Comparison of ENCODE assay signal across 25 mouse cellular contexts in the genomic region with DNA sequence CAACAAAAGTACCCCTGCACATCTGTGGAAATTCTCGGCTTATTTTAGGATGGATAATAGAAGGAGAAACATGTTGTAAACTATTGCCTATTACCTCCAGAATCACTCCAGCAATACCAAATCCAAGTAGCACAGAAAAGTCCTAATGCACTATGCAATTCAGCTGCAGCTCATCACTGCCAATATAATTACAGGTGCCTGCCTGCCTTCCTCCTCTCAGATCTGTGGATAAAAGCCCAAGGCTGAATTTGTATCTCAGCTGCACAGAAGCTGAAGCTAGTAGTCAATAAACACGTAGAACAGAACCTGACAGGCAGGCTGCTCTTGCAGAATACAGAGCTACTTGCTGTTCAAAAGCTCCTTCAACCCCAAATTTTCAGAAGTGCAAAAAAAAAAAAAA. TPM values are rescaled to one million over a fixed set of nuclear protein-coding genes. Genes with fewer than 3 reads are reported as not detected.
"Had no signal": no experiment of that assay in that cellular context is flagged by ENCODE, and none has a peak within 500 bp of the region (broad histone marks: within the 10 kb centered on the region; RNA-seq: fewer than 3 reads in every experiment).

No protein-coding gene starts in this region.

- ATAC-seq: hindbrain, embryonic 16.5 days; inflammation-experienced regulatory T-cells, adult 6 months; intestine, embryonic 15.5 days; intestine, postnatal 0 days had no signal

- H3K4me1 ChIP-seq: heart, embryonic 10.5 days; heart, embryonic 12.5 days; hindbrain, embryonic 10.5 days; intestine, embryonic 15.5 days; limb, embryonic 13.5 days; limb, embryonic 15.5 days had no signal

- H3K27ac ChIP-seq: gastrocnemius, adult 2 months; heart, embryonic 10.5 days; hindbrain, embryonic 10.5 days; hindbrain, embryonic 12.5 days; intestine, embryonic 15.5 days; limb, embryonic 13.5 days; limb, embryonic 15.5 days had no signal

- DNase-seq: gastrocnemius, adult 2 months; gastrocnemius, postnatal 10 days; gastrocnemius, postnatal 25 days; heart, adult 18-20 months; heart, postnatal 10 days; heart, postnatal 4 days; kidney, adult 18-20 months; kidney, adult 8-10 months; kidney, postnatal 14 days; kidney, postnatal 36 days; layer of hippocampus, adult 9-11 months; layer of hippocampus, postnatal 36 days; left cerebral cortex, postnatal 4 days had no signal

- H3K27me3 ChIP-seq: heart, embryonic 12.5 days; hindbrain, embryonic 12.5 days; intestine, embryonic 15.5 days; limb, embryonic 13.5 days; limb, embryonic 15.5 days had no signal

- H3K36me3 ChIP-seq: heart, embryonic 10.5 days; heart, embryonic 12.5 days; hindbrain, embryonic 10.5 days; hindbrain, embryonic 12.5 days; intestine, embryonic 15.5 days; limb, embryonic 13.5 days; limb, embryonic 15.5 days had no signal

- H3K9ac ChIP-seq: heart, embryonic 12.5 days; hindbrain, embryonic 12.5 days; hindbrain, embryonic 14.5 days; intestine, embryonic 15.5 days; limb, embryonic 13.5 days; limb, embryonic 15.5 days had no signal

- H3K4me3 ChIP-seq: gastrocnemius, adult 2 months; heart, embryonic 10.5 days; heart, embryonic 12.5 days; hindbrain, embryonic 10.5 days; hindbrain, embryonic 12.5 days; intestine, embryonic 15.5 days; limb, embryonic 13.5 days; limb, embryonic 15.5 days had no signal

- H3K9me3 ChIP-seq: heart, embryonic 10.5 days; heart, embryonic 12.5 days; hindbrain, embryonic 10.5 days; hindbrain, embryonic 12.5 days; intestine, embryonic 15.5 days; limb, embryonic 13.5 days; limb, embryonic 15.5 days had no signal

- H3K4me2 ChIP-seq: heart, embryonic 12.5 days; hindbrain, embryonic 12.5 days; hindbrain, embryonic 14.5 days; intestine, embryonic 15.5 days; limb, embryonic 13.5 days; limb, embryonic 15.5 days had no signal

RNA-seq across cellular contexts. Expression of a gene that starts 21.0 kb away (rescaled TPM):
- total RNA-seq: granulocyte monocyte progenitor cell, adult 5-6 weeks had no signal
- polyA plus RNA-seq: inflammation-experienced regulatory T-cells, adult 6 months had no signal
